Mouse (Mus musculus) brain, embryonic 14.5 days (tissue): ENCODE measurements at regions not wholly inside any gene's neighbourhood (a gene's known extent, or its start where the extent isn't known, plus 50 kb on each side); places are given as distances from the start of the nearest gene placed in this dataset.

Experiments
- CTCF ChIP-seq: fragments of 200-500 bp; IDR thresholded peaks from 2 replicates; pipeline ENCODE4 v1.5.1; 2012; ENCODE audit warnings: inconsistent platforms, mild to moderate bottlenecking, moderate library complexity, borderline replicate concordance; ENCODE audit not compliant: insufficient read depth, insufficient read length; ENCODE audit errors: extremely low read depth
- POLR2A ChIP-seq: fragments of 200-500 bp; IDR thresholded peaks from 2 replicates; pipeline ENCODE4 v1.6.1; 2012; ENCODE audit warnings: mild to moderate bottlenecking, inconsistent platforms, borderline replicate concordance; ENCODE audit not compliant: poor library complexity, insufficient read depth, insufficient read length, severe bottlenecking; ENCODE audit errors: extremely low read depth

DNA sequence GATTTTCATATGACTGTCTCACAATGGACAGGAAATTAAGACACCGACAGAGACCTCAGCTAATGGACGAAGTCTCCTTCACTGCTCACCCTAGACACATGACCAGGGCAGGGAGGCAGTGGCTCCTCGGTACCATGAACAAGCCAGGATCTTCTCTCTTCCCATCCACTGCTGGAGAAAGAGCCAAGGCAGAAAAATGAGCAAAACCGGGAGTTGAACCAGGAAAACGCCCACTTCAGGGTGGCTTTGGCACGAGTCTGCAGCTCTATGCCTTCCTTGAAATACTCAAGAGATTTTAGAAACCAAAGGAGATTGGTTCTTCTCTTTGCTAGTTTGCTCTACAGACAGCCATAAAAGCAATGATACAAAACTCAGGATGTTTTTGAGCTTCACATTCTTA lies 172.3 kb downstream of the Drd1 start:
- TF ChIP-seq POLR2A (no peak), CTCF (no peak)
